Mouse (Mus musculus): ENCODE measurements around the gene Klrd1.
A peak's percentile ranks its signal among the peaks of the same experiment; 100 is the strongest.

DNA sequence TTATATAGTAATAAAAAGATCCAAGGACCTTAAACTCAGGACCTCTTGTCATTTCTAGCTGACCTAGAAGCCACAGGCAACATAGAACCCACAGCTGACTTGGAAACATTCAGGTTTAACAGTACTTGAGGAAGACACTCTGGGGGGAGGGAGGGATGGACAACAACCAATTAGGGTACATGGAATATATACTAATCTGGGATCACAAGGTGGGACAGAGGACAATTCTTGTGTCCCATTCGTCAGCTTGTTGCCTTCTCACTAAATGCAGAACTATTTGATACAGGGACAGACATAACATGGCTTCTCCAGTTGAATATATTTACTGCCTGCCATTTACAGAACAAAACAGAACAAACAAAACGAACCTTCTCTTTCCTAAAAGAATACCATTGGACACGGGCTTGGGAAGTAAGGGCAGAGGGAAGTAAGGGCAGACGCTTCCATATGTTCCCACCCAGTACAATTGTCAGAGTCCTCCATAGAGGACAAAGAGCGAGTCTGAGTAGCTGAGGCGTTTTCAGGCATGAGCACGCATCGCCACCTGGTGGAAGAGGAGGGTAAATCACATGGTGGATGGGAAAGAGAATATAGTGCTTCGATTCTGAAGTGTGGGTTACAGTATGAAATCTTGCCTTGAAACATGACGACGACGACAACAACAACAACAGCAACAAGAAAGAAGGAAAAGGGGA lies 32.5 kb upstream of the Klrd1 start:
- TF ChIP-seq CTCF (IDR thresholded peaks at IDR 0.05; ENCODE audit: low read depth) (peak; percentile 98), EP300 (IDR thresholded peaks at IDR 0.05; ENCODE audit: low read depth) (no peak)

Measured in liver, postnatal 0 days (tissue).